Mouse (Mus musculus): ENCODE data around the gene Phf20. TPM values are rescaled to one million over a fixed set of nuclear protein-coding genes. Genes with fewer than 3 reads are reported as not detected.

Phf20 gene
- polyA plus RNA-seq, 1 experiment, result 13.2 TPM

DNA sequence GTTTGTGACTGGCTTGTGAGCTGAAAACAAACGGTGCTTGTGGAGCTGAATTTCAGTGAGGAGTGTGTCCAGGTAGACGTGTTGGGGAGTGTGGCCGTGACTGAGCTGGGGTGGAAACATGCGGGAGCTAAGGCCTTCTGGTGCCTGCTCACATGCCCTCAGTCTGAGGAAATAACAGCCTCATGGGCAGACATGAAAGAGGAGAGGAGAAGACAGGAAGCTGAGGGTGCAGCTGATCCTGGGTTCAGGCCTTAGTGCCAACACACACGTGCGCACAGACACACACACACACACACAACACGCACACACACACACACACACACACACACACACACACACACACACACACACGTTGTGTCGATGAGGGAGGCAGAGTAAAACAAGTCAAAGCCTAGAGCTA, 71.4 kb downstream of the Phf20 start:
- DNase-seq (ENCODE audit: low spot score), result no peak

DNA sequence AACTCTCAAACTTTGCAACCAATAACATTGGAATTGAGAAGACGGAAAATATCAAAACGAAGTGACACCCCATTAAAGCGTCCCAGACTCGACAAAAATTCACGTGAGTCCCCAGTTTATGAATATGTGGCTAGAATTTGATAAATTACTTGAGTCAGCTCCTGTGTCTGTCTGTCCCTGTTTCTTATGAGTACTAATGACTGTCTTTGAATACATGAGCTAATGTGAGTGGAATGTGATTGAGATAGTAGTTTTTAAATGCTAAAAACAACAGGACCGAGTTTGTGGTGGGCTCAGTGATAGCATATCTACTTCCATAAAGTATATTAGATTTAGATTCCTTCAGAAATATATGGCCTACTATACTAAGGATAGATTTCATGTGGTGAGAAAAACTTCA, 76.3 kb downstream of the Phf20 start:
- DNase-seq (ENCODE audit: low spot score), result no peak

DNA sequence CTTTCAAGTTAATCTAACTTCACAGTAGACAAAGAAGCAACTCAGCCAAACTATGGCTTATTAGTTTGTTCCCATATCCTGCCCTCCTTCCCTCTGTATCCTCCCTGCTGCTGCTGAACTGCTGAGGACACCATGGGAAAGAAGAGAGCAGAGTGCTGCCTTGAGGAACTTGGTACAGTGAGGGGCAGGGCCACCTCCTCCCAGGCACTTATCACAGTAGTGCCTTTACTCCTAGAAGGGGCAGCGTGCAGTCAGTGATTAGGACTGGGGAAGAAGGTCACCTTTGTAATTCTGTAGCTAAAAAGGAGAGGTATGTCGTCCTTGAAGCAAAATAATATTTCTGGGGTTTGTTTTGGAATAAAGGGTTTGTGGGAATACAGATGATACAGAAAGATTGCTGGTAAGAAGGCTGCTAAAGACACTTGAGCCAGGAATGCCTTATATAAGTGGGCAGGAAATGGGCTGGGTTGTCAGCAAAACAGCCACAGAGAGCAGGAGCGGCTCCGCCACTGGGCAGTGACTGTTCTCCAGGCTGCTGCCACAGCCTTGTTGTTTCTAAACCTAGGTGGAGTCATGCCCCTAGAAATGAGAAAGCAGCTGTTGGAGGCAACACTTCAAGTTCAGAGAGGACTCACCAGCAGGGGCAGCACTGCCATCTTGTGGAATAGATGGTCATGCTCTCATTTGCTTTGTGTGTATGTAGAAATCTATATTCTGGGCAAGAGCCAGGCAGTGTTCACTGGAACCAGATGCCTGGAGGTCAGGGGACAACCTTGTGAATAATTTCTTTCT, 82.2 kb downstream of the Phf20 start:
- DNase-seq (ENCODE audit: low spot score), result peak; percentile 47

DNA sequence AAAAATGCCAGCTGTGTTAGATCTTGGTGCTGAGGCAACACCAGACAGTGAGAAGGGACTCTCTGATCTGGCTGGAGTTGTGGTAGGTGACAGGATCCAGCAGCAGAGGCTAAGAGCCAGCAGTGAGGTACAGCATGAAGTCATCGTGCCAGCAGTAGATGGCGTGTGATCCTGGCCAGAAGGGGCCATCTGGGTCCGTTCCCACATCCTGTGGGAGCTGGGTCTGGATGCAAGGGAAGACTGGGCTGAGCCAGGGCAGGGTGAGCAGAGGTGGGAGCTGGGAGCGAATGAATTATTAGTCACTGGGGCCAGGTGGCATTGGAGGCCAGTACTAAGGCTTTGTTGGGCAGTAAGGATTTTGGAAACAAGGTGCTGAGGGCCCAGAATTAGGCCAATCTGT, 85.0 kb downstream of the Phf20 start:
- DNase-seq (ENCODE audit: low spot score), result no peak

DNA sequence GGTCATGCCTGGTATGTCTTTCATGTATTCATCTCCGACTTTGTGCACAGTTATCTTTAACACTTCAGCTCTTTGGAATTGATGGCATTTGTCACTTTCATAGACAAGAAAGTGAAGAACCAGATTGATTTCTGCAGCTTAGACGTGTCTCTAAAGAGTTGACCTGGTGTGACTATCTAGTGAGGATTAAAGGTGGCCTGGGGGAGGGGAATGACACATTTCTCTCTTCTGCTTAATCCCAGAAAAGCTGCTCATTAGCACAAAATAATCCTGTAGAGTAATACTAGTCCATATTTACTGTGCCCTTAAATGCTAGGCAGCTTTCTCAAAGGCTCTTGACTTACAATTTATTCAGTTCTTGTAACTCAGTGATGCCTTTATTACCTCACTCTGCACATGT, 88.9 kb downstream of the Phf20 start:
- DNase-seq (ENCODE audit: low spot score), result no peak

DNA sequence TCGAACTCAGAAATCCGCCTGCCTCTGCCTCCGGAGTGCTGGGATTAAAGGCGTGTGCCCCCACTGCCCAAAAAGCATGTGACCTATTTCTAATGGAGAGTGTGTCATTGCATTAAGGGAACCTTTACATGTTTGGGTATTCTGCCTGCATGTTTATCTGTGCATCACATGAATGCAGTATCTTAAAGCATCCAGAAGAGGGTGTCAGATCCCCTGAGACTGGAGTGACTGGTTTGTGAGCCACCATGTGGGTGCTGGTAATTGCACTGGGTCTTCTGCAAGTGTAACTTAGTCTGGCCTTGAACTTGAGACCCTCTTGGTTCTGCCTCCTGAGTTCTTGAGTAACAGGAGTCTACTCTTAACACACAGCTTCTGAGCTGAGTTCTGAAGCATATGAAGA, 90.5 kb downstream of the Phf20 start:
- no peak for DNase-seq (ENCODE audit: low spot score)

DNA sequence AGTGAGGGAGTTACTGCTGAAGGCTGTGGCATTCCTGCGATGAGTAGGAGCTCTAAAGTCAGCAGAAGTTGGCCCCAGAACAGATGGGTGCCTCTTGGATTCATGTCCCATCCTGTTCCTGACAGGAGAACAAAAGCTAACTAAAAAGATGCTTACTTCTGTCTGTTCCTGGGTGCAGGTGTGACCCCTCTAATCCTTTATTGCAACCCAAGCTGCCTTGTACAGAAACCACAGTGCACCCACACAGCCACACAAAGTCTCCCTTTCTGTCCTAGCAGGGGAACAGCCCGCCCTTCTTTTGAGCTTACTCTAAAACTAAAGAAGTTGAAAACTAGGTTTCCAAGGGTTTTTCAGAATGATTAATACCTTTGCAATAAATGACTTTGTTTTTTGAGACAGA, 92.0 kb downstream of the Phf20 start:
- DNase-seq (ENCODE audit: low spot score), result no peak

DNA sequence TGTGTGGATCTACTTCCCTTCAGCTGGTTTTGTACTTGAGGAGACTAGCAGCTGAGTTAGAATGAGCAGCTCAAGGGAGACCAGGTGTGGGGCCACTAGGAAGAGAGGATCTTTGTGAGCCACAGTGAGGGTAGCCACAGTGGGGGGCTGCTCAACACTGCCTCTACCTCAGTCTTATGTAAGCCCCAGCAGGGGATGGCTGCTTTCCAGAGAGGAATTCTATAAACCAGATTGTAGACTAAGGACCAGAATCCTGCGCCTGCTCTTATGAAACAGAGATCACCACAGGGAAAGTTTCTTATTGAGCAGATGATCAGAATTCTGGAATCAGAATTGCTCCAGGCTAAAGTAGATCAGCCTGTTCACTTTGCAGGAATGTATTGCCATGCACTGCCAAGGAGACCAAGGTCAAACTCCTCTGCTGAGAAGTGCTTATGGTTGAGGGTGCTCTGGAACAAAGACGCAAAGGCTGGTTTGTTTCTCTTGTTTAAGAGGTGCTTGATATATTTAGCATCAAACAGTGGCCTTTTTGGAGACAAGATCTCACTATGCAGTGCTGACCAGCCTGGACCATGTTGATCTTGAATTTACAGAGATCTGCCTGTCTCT, 93.4 kb downstream of the Phf20 start:
- no peak for DNase-seq (ENCODE audit: low spot score)

DNA sequence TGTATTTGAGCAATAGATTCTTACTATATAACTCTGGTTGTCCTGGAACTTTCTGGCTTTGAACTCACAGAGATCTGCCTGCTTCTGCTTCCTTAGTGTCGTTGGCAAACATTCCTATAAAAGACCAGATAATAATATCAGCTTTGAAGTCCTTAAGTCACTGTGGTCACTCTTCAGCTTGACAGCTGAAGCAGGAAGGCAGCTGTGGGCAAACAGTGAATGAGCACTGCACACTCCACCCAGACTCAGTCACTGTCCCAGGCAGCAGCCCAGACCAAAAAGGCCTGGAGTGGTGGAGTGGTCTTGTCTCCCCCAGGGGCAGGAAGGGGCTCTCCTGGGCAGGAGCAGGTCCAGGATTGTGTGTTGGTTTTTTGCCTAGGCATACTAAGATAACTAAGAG, 95.7 kb downstream of the Phf20 start:
- no peak for DNase-seq (ENCODE audit: low spot score)

DNA sequence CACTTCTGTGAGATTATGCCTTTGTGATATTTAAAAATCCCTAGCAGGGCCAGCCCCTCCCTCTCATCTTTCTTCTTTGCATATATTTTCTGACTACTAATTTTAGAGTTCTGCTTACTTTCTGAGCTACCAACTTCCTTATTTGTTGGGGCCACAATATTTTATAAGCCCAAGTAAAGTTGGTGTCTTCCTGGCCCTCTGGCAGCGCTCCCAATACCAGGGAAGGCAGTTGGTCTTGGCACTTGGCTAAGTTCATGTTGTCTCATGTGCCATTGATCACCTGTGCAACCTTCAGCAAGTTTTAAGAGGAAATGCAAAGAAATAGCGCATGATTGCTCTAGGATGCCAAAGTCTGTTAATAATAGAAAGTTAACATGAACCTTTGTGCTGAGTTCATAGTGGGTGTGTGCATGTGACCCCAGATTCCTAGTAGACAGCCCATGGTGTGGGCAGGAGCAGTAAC, 99.4 kb downstream of the Phf20 start:
- no peak for DNase-seq (ENCODE audit: low spot score)

DNA sequence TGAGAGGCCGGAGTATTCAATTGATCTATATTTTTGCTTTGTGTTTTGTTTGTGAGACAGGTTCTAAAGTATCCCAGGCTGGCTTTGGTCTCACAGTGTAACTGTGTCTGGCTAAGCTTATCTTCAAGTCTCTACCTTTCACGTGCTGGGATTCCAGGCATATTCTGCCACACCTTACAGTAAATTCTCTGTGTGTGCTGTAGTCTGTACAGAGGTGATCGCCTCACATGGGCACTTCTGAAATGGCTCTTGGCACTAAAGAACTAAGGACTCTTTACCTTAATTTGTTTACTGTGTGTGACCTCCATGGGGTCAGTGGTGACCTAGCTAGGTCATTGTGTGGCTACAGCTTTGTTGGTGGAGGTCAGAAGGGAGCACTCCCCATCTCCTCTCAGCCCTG, 99.9 kb downstream of the Phf20 start:
- DNase-seq (ENCODE audit: low spot score), result no peak

DNA sequence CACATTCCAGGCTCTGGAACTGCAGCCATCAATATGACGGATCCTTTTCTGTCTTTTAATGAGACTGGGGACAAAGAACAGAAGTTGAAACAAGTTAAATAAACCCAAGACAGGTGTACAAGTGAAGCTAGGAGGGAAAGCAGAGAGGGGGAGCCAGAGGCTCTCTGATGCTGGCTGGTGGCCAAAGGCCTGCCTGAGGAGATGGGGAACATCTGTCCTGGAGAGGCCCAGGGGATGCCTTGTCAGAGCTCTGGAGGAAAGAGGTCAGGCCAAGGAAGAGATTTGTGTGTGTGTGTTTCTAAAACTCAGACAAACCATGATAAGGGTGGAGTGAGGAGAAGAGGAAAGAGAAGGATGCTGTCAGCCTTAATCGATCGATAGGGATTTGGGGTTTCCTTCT, 101.4 kb downstream of the Phf20 start:
- no peak for DNase-seq (ENCODE audit: low spot score)

DNA sequence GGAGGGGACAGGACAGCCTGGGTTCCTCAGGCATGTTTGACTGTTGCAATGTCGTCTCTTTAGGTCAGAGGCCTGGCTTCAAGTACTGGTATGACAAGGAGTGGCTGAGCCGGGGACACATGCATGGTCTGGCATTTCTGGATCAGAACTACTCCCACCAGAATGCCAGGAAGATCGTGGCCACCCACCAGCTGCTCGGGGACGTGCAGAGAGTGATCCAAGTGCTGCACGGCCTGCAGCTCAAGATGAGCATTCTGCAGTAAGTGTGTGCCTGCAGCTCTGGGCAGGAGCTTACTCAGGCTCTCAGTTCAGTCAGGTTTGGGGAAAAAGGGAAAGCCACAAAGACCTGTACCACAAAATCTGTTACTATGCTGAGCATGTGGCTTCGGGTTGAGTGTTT, 102.2 kb downstream of the Phf20 start:
- DNase-seq (ENCODE audit: low spot score), result no peak

DNA sequence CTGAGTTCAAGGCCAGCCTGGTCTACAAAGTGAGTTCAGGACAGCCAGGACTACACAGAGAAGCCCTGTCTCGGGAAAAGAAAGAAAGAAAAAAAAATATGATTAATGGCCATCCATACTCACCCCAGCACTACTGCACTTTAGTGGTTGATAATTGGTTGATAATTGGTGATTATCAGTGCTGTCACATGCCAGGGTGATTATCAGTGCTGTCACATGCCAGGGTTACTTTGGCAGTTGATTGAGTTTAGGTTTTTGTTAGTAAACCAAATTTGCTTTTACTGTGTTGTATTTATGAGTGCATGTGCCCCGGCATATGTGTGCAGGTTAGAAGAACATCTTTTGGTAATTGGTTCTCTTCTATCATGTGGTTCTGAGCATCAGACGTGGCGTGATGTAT, 105.8 kb downstream of the Phf20 start:
- no peak for DNase-seq (ENCODE audit: low spot score)

DNA sequence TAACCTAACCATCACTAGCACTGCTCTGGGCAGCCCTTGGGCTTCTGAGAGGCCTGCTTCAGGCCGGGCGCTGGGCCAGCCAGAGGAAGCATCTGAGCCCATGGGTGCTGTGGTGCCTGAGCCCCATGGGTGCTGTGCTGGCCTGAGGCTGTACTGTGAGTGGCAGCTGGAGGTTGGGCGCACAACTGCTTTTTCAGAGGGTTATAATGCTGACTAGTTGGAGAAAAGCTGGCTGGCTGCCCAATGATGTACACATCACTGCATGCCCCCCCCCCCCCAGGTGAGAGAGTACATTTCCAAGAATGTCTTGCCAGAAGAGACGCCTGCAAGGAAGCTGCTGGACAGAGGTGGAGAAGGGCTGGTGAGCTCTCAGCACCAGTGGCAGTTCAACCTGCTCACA, 108.1 kb downstream of the Phf20 start:
- no peak for DNase-seq (ENCODE audit: low spot score)

DNA sequence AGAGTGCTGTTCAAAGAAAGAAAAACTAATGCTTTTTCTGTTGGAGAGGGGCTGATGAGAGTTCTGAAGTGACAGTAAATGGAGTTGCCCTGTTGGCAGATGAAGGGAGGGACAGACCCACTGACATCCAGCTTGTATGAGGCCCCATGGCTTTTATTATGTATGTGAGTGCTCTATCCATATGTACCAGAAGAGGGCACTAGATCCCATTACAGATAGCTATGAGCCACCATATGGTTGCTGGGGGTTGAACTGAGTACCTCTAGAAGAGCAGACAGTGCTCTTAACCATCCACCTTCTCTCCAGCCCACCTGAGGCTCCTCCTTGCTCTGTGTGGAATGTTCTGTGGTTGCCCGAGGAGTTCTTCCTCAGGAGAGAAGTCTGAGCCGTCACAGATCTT, 109.6 kb downstream of the Phf20 start:
- no peak for DNase-seq (ENCODE audit: low spot score)

DNA sequence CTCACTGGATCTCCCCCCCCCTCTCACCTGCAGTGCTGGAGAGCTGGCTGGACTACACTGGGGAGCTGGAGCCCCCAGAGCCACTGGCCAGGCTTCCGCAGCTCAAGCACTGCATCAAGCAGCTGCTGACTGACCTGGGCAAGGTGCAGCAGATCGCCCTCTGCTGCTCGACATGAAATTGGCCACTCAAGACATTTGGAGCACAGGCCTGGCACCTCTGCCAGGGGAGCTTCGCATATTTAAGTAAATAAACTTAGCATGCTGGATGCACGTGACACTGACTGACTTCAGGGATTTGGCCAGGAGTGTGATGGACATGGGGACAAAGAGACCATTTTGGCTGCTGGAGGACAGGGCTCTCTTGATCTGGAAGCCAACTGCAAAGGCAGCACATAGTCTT, 111.0 kb downstream of the Phf20 start:
- DNase-seq (ENCODE audit: low spot score), result no peak

DNA sequence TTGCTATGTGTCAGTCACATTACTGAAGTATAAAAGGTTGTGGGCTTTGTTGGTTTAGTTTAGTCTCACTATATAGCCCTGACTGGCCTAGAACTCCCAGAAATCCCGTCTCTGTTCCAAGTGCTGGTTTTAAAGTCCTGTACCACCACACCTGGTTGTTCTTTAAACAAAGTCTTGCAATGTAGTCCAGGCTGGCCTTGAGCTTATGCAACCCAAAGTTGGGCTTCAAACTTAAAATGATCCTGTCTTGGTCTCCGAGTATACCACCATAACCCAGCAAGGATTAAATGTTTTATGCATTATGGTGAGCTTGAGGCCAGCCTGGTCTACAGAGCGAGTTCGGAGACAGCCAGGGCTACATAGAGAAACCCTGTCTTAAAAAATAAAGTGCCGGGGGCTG, 113.7 kb downstream of the Phf20 start:
- DNase-seq (ENCODE audit: low spot score), result no peak

DNA sequence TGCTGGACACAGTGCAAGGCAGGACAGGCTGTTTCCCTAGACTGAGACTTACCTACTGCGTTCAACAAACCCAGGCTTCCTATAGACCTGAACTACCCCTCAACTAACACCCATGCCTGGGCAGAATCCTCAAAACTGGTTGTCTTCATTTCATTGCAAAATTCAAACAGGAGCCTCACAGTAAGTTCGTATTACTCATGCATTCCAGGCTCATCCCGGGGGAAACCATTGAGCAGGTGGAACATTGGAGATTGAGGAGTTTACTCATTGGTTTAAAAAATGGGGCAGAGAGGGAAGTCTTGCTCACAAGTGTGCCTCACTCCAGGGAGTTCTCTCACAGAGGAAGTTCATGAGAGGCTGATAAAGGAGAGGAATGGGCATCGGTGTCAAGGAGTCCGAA, 114.2 kb downstream of the Phf20 start:
- no peak for DNase-seq (ENCODE audit: low spot score)

DNA sequence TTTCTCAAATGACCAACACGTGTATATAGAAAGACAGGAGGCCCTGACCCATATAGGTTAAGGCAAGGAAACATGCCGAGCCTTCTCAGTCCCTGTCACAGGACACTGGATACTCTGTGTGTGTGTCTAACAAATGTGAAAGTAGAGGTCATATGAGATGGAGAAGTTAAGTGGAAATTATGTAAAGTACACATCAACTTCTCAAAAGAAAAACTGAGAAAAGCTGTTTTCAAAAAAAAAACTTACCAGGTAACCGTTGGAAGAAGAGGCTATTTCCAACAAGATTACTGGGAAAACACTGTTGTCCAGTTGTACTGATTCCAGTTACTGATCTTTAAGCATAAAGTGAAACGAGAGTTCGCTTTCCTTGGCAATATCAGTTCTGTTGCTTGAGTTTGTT, 114.7 kb downstream of the Phf20 start:
- DNase-seq (ENCODE audit: low spot score), result no peak

DNA sequence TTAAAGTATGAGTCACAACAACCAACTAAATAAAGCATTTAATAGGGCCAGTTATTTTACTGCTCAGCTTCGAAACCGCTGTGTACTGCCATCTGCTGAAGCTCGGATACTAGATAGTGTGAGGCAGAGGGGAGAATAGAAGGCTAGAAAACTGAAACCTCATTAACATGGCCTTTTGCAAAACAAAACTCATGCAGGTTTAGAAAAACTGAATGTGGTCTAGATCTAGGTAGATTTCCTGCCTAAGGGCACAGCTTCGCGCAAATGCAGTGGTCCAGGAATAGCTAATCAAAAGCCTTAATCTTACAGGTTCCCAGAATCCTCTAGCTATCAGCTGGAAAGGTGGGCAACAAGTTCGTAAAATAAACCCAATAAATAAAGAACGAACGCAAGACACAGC, 115.2 kb downstream of the Phf20 start:
- no peak for DNase-seq (ENCODE audit: low spot score)

DNA sequence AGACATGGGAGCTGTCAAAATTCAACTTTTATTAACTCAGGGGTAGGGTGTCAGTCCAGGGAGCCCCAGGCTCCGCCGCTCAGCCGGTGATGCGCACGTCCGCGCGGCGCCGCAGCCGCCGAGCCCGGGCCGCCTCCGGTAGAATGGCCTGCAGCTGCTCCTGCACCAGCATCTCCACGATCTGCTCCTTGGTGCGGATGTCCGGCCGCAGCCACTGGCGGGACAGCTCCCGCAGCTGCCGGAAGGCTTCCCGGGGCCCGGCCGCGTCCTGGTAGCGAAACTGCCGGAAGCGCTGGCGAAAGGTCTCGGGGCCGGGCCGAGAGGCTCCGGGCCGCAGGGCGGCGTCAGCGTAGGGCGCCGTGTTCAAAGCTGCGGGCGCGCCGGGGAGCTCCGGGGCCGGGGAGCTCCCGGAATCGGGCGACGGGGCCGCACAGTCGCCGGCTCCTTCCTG, 115.6 kb downstream of the Phf20 start:
- peak; percentile 70 for DNase-seq (ENCODE audit: low spot score)

DNA sequence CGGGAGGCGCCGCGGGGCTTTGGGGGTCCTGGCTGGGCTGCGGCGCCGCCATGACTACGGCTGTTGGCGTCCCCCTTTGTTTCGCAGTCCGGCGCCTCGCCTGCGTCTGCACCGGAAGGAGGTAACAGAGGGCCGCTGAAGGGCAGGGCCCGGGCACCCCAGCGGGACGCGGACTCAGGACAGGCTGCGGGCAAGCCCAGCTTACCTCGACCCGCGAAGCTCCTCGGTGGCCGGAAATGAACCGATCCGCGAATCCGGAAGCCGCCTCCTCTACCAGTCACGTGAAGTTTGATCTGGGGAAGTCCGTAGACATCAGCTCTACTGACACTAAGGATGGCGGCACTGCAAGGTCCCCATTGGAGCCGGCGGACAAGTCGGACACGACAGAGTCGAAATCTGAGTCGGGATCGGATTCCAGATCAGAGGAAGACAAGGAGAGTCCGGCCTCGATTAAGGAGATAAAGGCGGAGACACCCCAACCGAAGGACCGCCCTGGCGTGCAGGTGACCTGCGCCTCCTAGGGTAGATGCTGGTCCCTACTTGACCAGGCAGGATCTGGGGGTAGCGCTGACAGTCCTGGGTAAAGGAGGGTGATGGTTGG, 116.1 kb downstream of the Phf20 start, which contains the start of the genes Cnbd2 and Scand1:
Cnbd2 (plus strand) TSS at position 3 of the 601 bp plus-strand sequence.
Scand1 (minus strand) TSS at position 408 of the 601 bp plus-strand sequence.
- peak; percentile 73 for DNase-seq (ENCODE audit: low spot score)

Data from urinary bladder, adult 2 months (tissue).